Mouse (Mus musculus) liver, embryonic 15.5 days (tissue): ENCODE data around the gene Ergic2. TPM values are rescaled to one million over a fixed set of nuclear protein-coding genes. Genes with fewer than 3 reads are reported as not detected.

Experiments
- ATAC-seq: fragments of 200-750 bp; cut with Nextera tagmentation; 2 replicates; pipeline ENCODE4 v1.8.0; 2017; ENCODE audit warnings: moderate number of reproducible peaks, mild to moderate bottlenecking, moderate library complexity; ENCODE audit not compliant: insufficient read depth
- H3K27ac ChIP-seq: fragments of 300-500 bp; sonication (generic); replicated peaks from 2 replicates; pipeline ENCODE4 v1.5.1; 2015; ENCODE audit warnings: mild to moderate bottlenecking, inconsistent platforms
- H3K27me3 ChIP-seq: fragments of 300-500 bp; sonication (generic); 2 replicates; pipeline ENCODE4 v1.6.1; 2015; ENCODE audit warnings: mild to moderate bottlenecking, inconsistent platforms
- H3K36me3 ChIP-seq: fragments of 300-500 bp; sonication (generic); replicated peaks from 2 replicates; pipeline ENCODE4 v1.6.1; 2015; ENCODE audit warnings: moderate library complexity, mild to moderate bottlenecking, inconsistent platforms
- H3K4me1 ChIP-seq: fragments of 300-500 bp; sonication (generic); replicated peaks from 2 replicates; pipeline ENCODE4 v1.6.1; 2015; ENCODE audit warnings: inconsistent platforms
- H3K4me2 ChIP-seq: fragments of 300-500 bp; sonication (generic); 2 replicates; pipeline ENCODE4 v1.6.1; 2015; ENCODE audit warnings: moderate library complexity, mild to moderate bottlenecking, inconsistent platforms
- H3K4me3 ChIP-seq: fragments of 300-500 bp; sonication (generic); replicated peaks from 2 replicates; pipeline ENCODE4 v1.5.1; 2015; ENCODE audit warnings: mild to moderate bottlenecking, inconsistent platforms
- H3K9ac ChIP-seq: fragments of 300-500 bp; sonication (generic); 2 replicates; pipeline ENCODE4 v1.6.1; 2015; ENCODE audit warnings: moderate library complexity, mild to moderate bottlenecking, inconsistent platforms
- H3K9me3 ChIP-seq: fragments of 300-500 bp; sonication (generic); replicated peaks from 2 replicates; pipeline ENCODE4 v1.6.1; 2016; ENCODE audit warnings: inconsistent platforms
- WGBS: fragments of 180-500 bp; shearing (Covaris S2); methylation state at CpG from one replicate; pipeline ENCODE4 v1.1.7; 2015; ENCODE audit warnings: mixed read lengths; ENCODE audit not compliant: insufficient replicate concordance; 5-methylcytosine and 5-hydroxymethylcytosine counted together
- polyA plus RNA-seq: library from polyadenylated mRNA; unstranded; fragments of >200 nt; fragmentation: Nextera tagmentation; extraction: Ambion mirVana; gene quantifications from 2 replicates; pipeline ENCODE4 v1.2.1, GENCODE M21; 2015

Gene Ergic2
- polyA plus RNA-seq, 1 experiment from 2014 or later: 104 TPM

- no peak overlapping the region for H3K4me2 ChIP-seq
- no peaks in the 10 kb centered on the region for H3K9me3 ChIP-seq
- ATAC-seq: no peak
- H3K27ac ChIP-seq: no peak overlapping the region
- no peak overlapping the region for H3K9ac ChIP-seq
- 0 out of 2 replicates have a peak, but pooled peaks cover 8% of the 10 kb centered on the region for H3K4me1 ChIP-seq
- H3K4me3 ChIP-seq: no peak overlapping the region
- H3K27me3 ChIP-seq: no peaks in the 10 kb centered on the region
- H3K36me3 ChIP-seq: no peaks in the 10 kb centered on the region
- WGBS: 34% methylated on average over 3 of the region's 3 CpGs
These were observed 30.1 kb upstream of the Ergic2 start for GRCm38 (mm10) chr6:148242304-148242703.

DNA sequence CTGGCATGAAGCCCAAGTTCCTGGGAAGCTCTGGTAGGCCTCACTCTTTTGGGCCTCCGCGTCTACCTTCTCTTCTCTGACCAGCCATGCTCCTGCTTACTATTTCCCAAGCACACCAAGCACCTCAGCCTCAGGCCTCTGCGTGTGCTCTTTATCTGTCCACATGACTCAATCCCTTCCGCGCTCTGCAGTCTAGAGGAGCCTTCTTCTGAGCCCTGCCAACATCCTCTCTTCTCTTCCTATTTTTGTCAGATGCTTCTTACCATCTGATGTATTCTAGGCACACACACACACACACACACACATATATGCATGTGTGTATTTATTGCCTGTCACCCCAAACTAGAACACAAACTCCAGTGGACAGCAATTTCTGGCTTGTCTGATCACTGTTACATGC is 29.5 kb upstream of the Ergic2 start:
- ATAC-seq: no peak
- Histone ChIP-seq H3K36me3 (no peaks in the 10 kb centered on the region), H3K4me2 (no peak overlapping the region), H3K4me1 (0 out of 2 replicates have a peak, but pooled peaks cover 8% of the 10 kb centered on the region), H3K9me3 (no peaks in the 10 kb centered on the region), H3K27me3 (no peaks in the 10 kb centered on the region), H3K4me3 (no peak overlapping the region), H3K9ac (no peak overlapping the region), H3K27ac (no peak overlapping the region)
- 66% methylated on average over 5 of the region's 5 CpGs for WGBS

DNA sequence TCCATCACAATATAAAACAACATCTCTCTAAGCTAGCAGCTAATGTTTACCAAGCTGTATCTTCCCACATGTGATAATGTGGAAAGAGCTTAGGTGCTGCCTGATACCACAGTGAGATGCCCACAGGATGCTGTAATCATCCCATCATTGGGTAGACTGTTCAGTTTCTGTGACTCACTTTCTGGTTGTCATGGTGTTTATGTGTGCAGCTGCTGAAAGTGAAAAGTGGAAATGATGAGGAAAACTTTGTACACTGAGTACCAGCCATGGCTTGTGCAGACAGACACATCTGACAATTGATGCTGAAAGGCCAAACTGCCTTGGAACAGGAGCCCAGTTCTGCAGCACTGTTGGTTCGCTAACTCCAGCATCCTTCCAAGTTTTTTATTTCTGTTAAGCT is 27.1 kb upstream of the Ergic2 start:
- H3K27me3 ChIP-seq: no peaks in the 10 kb centered on the region
- H3K9ac ChIP-seq: no peak overlapping the region
- ATAC-seq: no peak
- H3K27ac ChIP-seq: no peak overlapping the region
- H3K4me2 ChIP-seq: no peak overlapping the region
- no peak overlapping the region for H3K4me3 ChIP-seq
- 80% methylated on average over 1 of the region's 1 CpGs for WGBS
- H3K36me3 ChIP-seq: no peaks in the 10 kb centered on the region
- H3K4me1 ChIP-seq: 0 out of 2 replicates have a peak, but pooled peaks cover under 1% of the 10 kb centered on the region
- no peaks in the 10 kb centered on the region for H3K9me3 ChIP-seq

- no peaks in the 10 kb centered on the region for H3K9me3 ChIP-seq
- H3K4me3 ChIP-seq: no peak overlapping the region
- no peak overlapping the region for H3K4me2 ChIP-seq
- H3K36me3 ChIP-seq: no peaks in the 10 kb centered on the region
- no peak overlapping the region for H3K9ac ChIP-seq
- no peaks in the 10 kb centered on the region for H3K27me3 ChIP-seq
- WGBS: 60% methylated on average over 5 of the region's 5 CpGs
- ATAC-seq: no peak
- H3K4me1 ChIP-seq: no peaks in the 10 kb centered on the region
- no peak overlapping the region for H3K27ac ChIP-seq
These were observed 25.3 kb upstream of the Ergic2 start for GRCm38 (mm10) chr6:148237453-148237852.

- WGBS: 54% methylated on average over 3 of the region's 3 CpGs
- Histone ChIP-seq H3K4me1 (no peaks in the 10 kb centered on the region), H3K27me3 (no peaks in the 10 kb centered on the region), H3K4me2 (no peak overlapping the region), H3K9me3 (no peaks in the 10 kb centered on the region), H3K36me3 (no peaks in the 10 kb centered on the region), H3K9ac (no peak overlapping the region), H3K4me3 (no peak overlapping the region), H3K27ac (no peak overlapping the region)
- ATAC-seq: no peak
These were observed 22.1 kb upstream of the Ergic2 start for GRCm38 (mm10) chr6:148234105-148234828.

- H3K27ac ChIP-seq: no peak overlapping the region
- H3K27me3 ChIP-seq: no peaks in the 10 kb centered on the region
- WGBS: 41% methylated on average over 3 of the region's 3 CpGs
- no peaks in the 10 kb centered on the region for H3K36me3 ChIP-seq
- H3K4me2 ChIP-seq: no peak overlapping the region
- H3K9ac ChIP-seq: no peak overlapping the region
- ATAC-seq: no peak
- no peak overlapping the region for H3K4me3 ChIP-seq
- no peaks in the 10 kb centered on the region for H3K9me3 ChIP-seq
- H3K4me1 ChIP-seq: no peaks in the 10 kb centered on the region
These were observed 15.4 kb upstream of the Ergic2 start for GRCm38 (mm10) chr6:148227542-148227941.

DNA sequence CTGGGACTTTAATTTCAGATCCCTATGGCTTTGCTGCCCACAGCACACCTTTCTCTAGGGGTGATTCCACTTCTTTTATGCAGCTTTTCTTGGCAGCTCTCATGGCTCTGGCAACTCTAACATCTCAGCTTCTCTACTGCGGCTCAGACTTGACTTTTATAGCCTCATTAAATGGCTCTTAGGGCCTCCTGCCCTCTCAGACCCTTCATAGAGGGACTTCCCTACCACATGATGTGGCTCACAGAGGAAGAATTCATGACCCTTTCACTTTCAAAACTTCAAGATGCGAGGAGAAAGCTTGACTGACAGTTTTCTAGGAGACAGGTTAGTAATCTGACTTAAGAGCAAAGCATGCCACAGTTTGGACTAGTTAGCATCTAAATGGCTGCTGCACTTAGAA is 10.5 kb upstream of the Ergic2 start:
- Histone ChIP-seq H3K36me3 (no peaks in the 10 kb centered on the region), H3K9ac (no peak overlapping the region), H3K4me1 (peaks cover 4% of the 10 kb centered on the region), H3K9me3 (no peaks in the 10 kb centered on the region), H3K4me3 (no peak overlapping the region), H3K27ac (no peak overlapping the region), H3K4me2 (no peak overlapping the region), H3K27me3 (no peaks in the 10 kb centered on the region)
- WGBS: 74% methylated on average over 2 of the region's 2 CpGs
- no peak for ATAC-seq

- 31% methylated on average over 2 of the region's 2 CpGs for WGBS
- Histone ChIP-seq H3K9ac (no peak overlapping the region), H3K9me3 (no peaks in the 10 kb centered on the region), H3K27ac (no peak overlapping the region), H3K27me3 (no peaks in the 10 kb centered on the region), H3K4me1 (peaks cover 17% of the 10 kb centered on the region), H3K36me3 (0 out of 2 replicates have a peak, but pooled peaks cover 9% of the 10 kb centered on the region), H3K4me3 (no peak overlapping the region), H3K4me2 (no peak overlapping the region)
- no peak for ATAC-seq
These were observed 6.3 kb upstream of the Ergic2 start for GRCm38 (mm10) chr6:148218235-148219076.

DNA sequence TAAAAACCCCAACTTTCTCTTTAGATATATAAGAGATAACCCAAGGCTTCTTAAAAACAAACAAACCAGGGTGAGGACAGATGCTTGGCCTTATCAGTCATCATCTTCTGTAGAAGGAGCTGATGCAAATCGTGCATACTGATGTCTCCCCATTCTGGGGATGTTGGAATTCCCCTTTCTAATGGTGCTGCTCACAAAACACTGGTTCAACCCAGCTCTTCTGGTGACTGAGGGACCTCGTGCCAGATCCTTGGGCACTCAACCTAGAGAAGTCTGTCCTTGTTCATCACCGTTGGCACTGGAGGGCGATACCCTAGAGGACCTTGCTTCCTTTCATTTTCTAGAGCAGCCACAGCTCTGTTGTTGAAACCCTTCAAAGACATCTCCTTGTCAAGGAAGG is 4.6 kb upstream of the Ergic2 start:
- 74% methylated on average over 4 of the region's 4 CpGs for WGBS
- Histone ChIP-seq H3K27me3 (no peaks in the 10 kb centered on the region), H3K27ac (no peak overlapping the region), H3K36me3 (0 out of 2 replicates have a peak, but pooled peaks cover 9% of the 10 kb centered on the region), H3K4me2 (no peak overlapping the region), H3K4me1 (peaks cover 22% of the 10 kb centered on the region), H3K9me3 (no peaks in the 10 kb centered on the region), H3K4me3 (no peak overlapping the region), H3K9ac (no peak overlapping the region)
- no peak for ATAC-seq

GRCm38 (mm10) chr6:148214765-148215164 is 2.6 kb upstream of the Ergic2 start:
- peaks cover 33% of the 10 kb centered on the region for H3K4me1 ChIP-seq

GRCm38 (mm10) chr6:148211391-148211876 is 740 bp downstream of the Ergic2 start:
- WGBS: under 1% methylated on average over 51 of the region's 51 CpGs
- Histone ChIP-seq H3K9me3 (no peaks in the 10 kb centered on the region), H3K4me3 (peak overlapping the region; percentile 95), H3K4me2 (peak overlapping the region; percentile 81), H3K27me3 (no peaks in the 10 kb centered on the region), H3K9ac (peak overlapping the region; percentile 97), H3K36me3 (0 out of 2 replicates have a peak, but pooled peaks cover 7% of the 10 kb centered on the region), H3K4me1 (peaks cover 29% of the 10 kb centered on the region), H3K27ac (peak overlapping the region; percentile 95)
- peak; percentile 65 for ATAC-seq

More at GRCm38 (mm10) chr6:148214765-148215164, 2.6 kb upstream of the Ergic2 start:
- H3K9me3 ChIP-seq: no peaks in the 10 kb centered on the region
- H3K4me2 ChIP-seq: no peak overlapping the region
- H3K9ac ChIP-seq: no peak overlapping the region
- no peak overlapping the region for H3K4me3 ChIP-seq
- 0 out of 2 replicates have a peak, but pooled peaks cover 9% of the 10 kb centered on the region for H3K36me3 ChIP-seq
- H3K27me3 ChIP-seq: no peaks in the 10 kb centered on the region
- under 1% methylated on average over 5 of the region's 5 CpGs for WGBS
- ATAC-seq: no peak
- no peak overlapping the region for H3K27ac ChIP-seq
